8 mouse cellular contexts compared by ENCODE assay signal in genomic region chr14:56888416-56888815, GRCm38 (mm10). TPM values are rescaled to one million over a fixed set of nuclear protein-coding genes. Genes with fewer than 3 reads are reported as not detected.
DNase-seq lines count a peak whose midpoint lies in the region; ATAC-seq lines count a peak whose summit lies in the region.

No protein-coding gene starts in this region.

- no peak overlapping the region for H3K9ac ChIP-seq in heart, embryonic 11.5 days (ENCODE audit: low read depth, low read length)
- H3K9ac ChIP-seq in embryonic facial prominence, embryonic 11.5 days (replicated peaks; ENCODE audit: low read length): no peak overlapping the region
- H3K9ac ChIP-seq in hindbrain, embryonic 14.5 days: peak overlapping the region; percentile 93; the same call in 1 of the 2 replicates

- peaks cover 8% of the 10 kb centered on the region; the same call in 1 of the 2 replicates for H3K36me3 ChIP-seq in heart, embryonic 11.5 days (ENCODE audit: control insufficient read depth, insufficient read depth, low read length)
- H3K36me3 ChIP-seq in embryonic facial prominence, embryonic 11.5 days (replicated peaks; ENCODE audit: control insufficient read depth, insufficient read depth, low read depth, low read length): no peaks in the 10 kb centered on the region; the same call in 1 of the 2 replicates
- H3K36me3 ChIP-seq in hindbrain, embryonic 14.5 days (replicated peaks; ENCODE audit: control insufficient read depth, insufficient read depth): peaks cover 6% of the 10 kb centered on the region; the same call in 1 of the 2 replicates
- H3K36me3 ChIP-seq in midbrain, embryonic 10.5 days: peaks cover 56% of the 10 kb centered on the region

- no peak for DNase-seq in heart, postnatal 10 days
- no peak for DNase-seq in embryonic facial prominence, embryonic 11.5 days (ENCODE audit: low spot score)
- no peak for DNase-seq in hindbrain, embryonic 14.5 days (ENCODE audit: low spot score)
- DNase-seq in midbrain, embryonic 10.5 days (ENCODE audit: low spot score): no peak
- no peak for DNase-seq in layer of hippocampus, postnatal 25 days (ENCODE audit: extremely low spot score in 1 of 2, low spot score in 1 of 2)
- no peak for DNase-seq in right cerebral cortex, postnatal 4 days

- WGBS in heart, embryonic 11.5 days (ENCODE audit: insufficient replicate concordance): 68% methylated on average over 2 of the region's 2 CpGs
- 73% methylated on average over 2 of the region's 2 CpGs for WGBS in embryonic facial prominence, embryonic 11.5 days
- WGBS in hindbrain, embryonic 14.5 days: 69% methylated on average over 2 of the region's 2 CpGs
- WGBS in midbrain, embryonic 10.5 days: 72% methylated on average over 2 of the region's 2 CpGs

- H3K4me3 ChIP-seq in heart, embryonic 11.5 days (ENCODE audit: low read depth, low read length): peak overlapping the region; percentile 85
- H3K4me3 ChIP-seq in embryonic facial prominence, embryonic 11.5 days (ENCODE audit: low read depth, low read length): peak overlapping the region; percentile 87; the same call in 1 of the 2 replicates
- H3K4me3 ChIP-seq in hindbrain, embryonic 14.5 days (replicated peaks; ENCODE audit: low read length): peak overlapping the region; percentile 91
- peak overlapping the region; percentile 93 for H3K4me3 ChIP-seq in midbrain, embryonic 10.5 days

- no peak overlapping the region for H3K27ac ChIP-seq in heart, embryonic 11.5 days (ENCODE audit: low read depth, low read length)
- H3K27ac ChIP-seq in embryonic facial prominence, embryonic 11.5 days (replicated peaks; ENCODE audit: low read depth, low read length): no peak overlapping the region
- H3K27ac ChIP-seq in hindbrain, embryonic 14.5 days: no peak overlapping the region
- H3K27ac ChIP-seq in midbrain, embryonic 10.5 days (replicated peaks): no peak overlapping the region

- intact Hi-C loops in heart, postnatal 10 days (cut with DNase I): loop anchor here (5.0 kb wide), 1 partner anchor 221 kb away; the partner anchor contains the start of gene Mphosph8

- ATAC-seq in heart, embryonic 11.5 days (replicated peaks; ENCODE audit: insufficient number of reproducible peaks, low FRiP score, low TSS enrichment): no peak
- no peak for ATAC-seq in embryonic facial prominence, embryonic 11.5 days (replicated peaks; ENCODE audit: insufficient number of reproducible peaks, low FRiP score, low TSS enrichment, low read depth)
- no peak for ATAC-seq in hindbrain, embryonic 14.5 days (ENCODE audit: low FRiP score)
- ATAC-seq in frontal cortex, adult (ENCODE audit: low TSS enrichment): no peak

- no peaks in the 10 kb centered on the region for H3K9me3 ChIP-seq in heart, embryonic 11.5 days (replicated peaks; ENCODE audit: control insufficient read depth, low read length)
- no peaks in the 10 kb centered on the region for H3K9me3 ChIP-seq in embryonic facial prominence, embryonic 11.5 days (replicated peaks; ENCODE audit: control insufficient read depth, low read length)
- H3K9me3 ChIP-seq in hindbrain, embryonic 14.5 days (ENCODE audit: control insufficient read depth, low read length): no peaks in the 10 kb centered on the region
- no peaks in the 10 kb centered on the region for H3K9me3 ChIP-seq in midbrain, embryonic 10.5 days (replicated peaks)

- peak overlapping the region; percentile 72 for H3K4me2 ChIP-seq in heart, embryonic 11.5 days
- peak overlapping the region; percentile 50; the same call in 1 of the 2 replicates for H3K4me2 ChIP-seq in embryonic facial prominence, embryonic 11.5 days (ENCODE audit: low read depth, low read length)
- peak overlapping the region; percentile 55 for H3K4me2 ChIP-seq in hindbrain, embryonic 14.5 days (replicated peaks)

- H3K4me1 ChIP-seq in heart, embryonic 11.5 days (ENCODE audit: control insufficient read depth, insufficient read depth, low read length): peaks cover 4% of the 10 kb centered on the region; the same call in 1 of the 2 replicates
- H3K4me1 ChIP-seq in embryonic facial prominence, embryonic 11.5 days (ENCODE audit: control insufficient read depth, insufficient read depth, low read length): no peaks in the 10 kb centered on the region; the same call in 1 of the 2 replicates
- peaks cover 26% of the 10 kb centered on the region for H3K4me1 ChIP-seq in hindbrain, embryonic 14.5 days (replicated peaks; ENCODE audit: control insufficient read depth, insufficient read depth, low read length)
- peaks cover 20% of the 10 kb centered on the region for H3K4me1 ChIP-seq in midbrain, embryonic 10.5 days

- no peaks in the 10 kb centered on the region for H3K27me3 ChIP-seq in heart, embryonic 11.5 days (ENCODE audit: control insufficient read depth, insufficient read depth, low read length)
- H3K27me3 ChIP-seq in embryonic facial prominence, embryonic 11.5 days (ENCODE audit: control insufficient read depth, insufficient read depth, low read length): no peaks in the 10 kb centered on the region
- no peaks in the 10 kb centered on the region for H3K27me3 ChIP-seq in hindbrain, embryonic 14.5 days (ENCODE audit: control insufficient read depth, insufficient read depth, low read length)
- H3K27me3 ChIP-seq in midbrain, embryonic 10.5 days (ENCODE audit: low read depth, poor library complexity, severe bottlenecking): no peaks in the 10 kb centered on the region

RNA-seq across cellular contexts. Expression of gene Zmym2, which starts 2.0 kb away (rescaled TPM):
- polyA plus RNA-seq in heart, embryonic 11.5 days (2014; fragmentation: Nextera tagmentation; extraction: Ambion mirVana): 32.0 and 33.6 TPM in 2 replicates
- total RNA-seq in heart, postnatal 10 days (2021): 10 to 100 TPM; 44.0 to 57.3 TPM
- 63.0 and 65.3 TPM in 2 replicates for polyA plus RNA-seq in embryonic facial prominence, embryonic 11.5 days (2014; fragmentation: Nextera tagmentation; extraction: Ambion mirVana)
- polyA plus RNA-seq in hindbrain, embryonic 14.5 days (2014; fragmentation: Nextera tagmentation; extraction: Ambion mirVana): 53.0 and 60.8 TPM in 2 replicates
- polyA plus RNA-seq in midbrain, embryonic 10.5 days (2016; fragmentation: Nextera tagmentation; extraction: Ambion mirVana): 57.3 and 71.1 TPM in 2 replicates
- 10 to 100 TPM; 84.9 to 91.3 TPM for total RNA-seq in layer of hippocampus, postnatal 25 days (2021)
